Mouse (Mus musculus): ENCODE measurements around the gene Fam151b. TPM values are rescaled to one million over a fixed set of nuclear protein-coding genes. Genes with fewer than 3 reads are reported as not detected.

Fam151b gene
- polyA plus RNA-seq, 1 experiment from 2014 or later = not detected

GRCm38 (mm10) chr13:92427351-92427855 is 56.4 kb downstream of the Fam151b start:
- WGBS = 32% methylated on average over 4 of the region's 4 CpGs
- 0 out of 2 replicates have a peak, but pooled peaks have one; percentile 18 for ATAC-seq (ENCODE audit: low read depth)
- no peak overlapping the region; the same call in 1 of the 2 replicates for H3K4me3 ChIP-seq (ENCODE audit: low read length)
- H3K4me2 ChIP-seq (ENCODE audit: low read depth, low read length) = peak overlapping the region; percentile 91
- H3K9me3 ChIP-seq (ENCODE audit: control insufficient read depth, low read length) = no peaks in the 10 kb centered on the region
- H3K4me1 ChIP-seq (replicated peaks; ENCODE audit: control insufficient read depth, insufficient read depth, low read length) = peaks cover 9% of the 10 kb centered on the region; the same call in 1 of the 2 replicates
- H3K36me3 ChIP-seq (ENCODE audit: control insufficient read depth, insufficient read depth, low read length) = no peaks in the 10 kb centered on the region
- peaks cover 42% of the 10 kb centered on the region for H3K27me3 ChIP-seq (ENCODE audit: control insufficient read depth, insufficient read depth, low read depth, low read length)
- no peak overlapping the region for H3K27ac ChIP-seq (ENCODE audit: low read length)
- no peak overlapping the region for H3K9ac ChIP-seq (ENCODE audit: low read length)

GRCm38 (mm10) chr13:92426294-92427051 is 57.3 kb downstream of the Fam151b start:
- peak overlapping the region; percentile 62 for H3K9ac ChIP-seq (ENCODE audit: low read length)
- peak overlapping the region; percentile 91 for H3K4me2 ChIP-seq (ENCODE audit: low read depth, low read length)
- H3K27me3 ChIP-seq (ENCODE audit: control insufficient read depth, insufficient read depth, low read depth, low read length) = peaks cover 42% of the 10 kb centered on the region
- H3K4me1 ChIP-seq (replicated peaks; ENCODE audit: control insufficient read depth, insufficient read depth, low read length) = peaks cover 9% of the 10 kb centered on the region; the same call in 1 of the 2 replicates
- WGBS = under 1% methylated on average over 66 of the region's 92 CpGs
- no peaks in the 10 kb centered on the region for H3K9me3 ChIP-seq (ENCODE audit: control insufficient read depth, low read length)
- no peak overlapping the region for H3K27ac ChIP-seq (ENCODE audit: low read length)
- no peaks in the 10 kb centered on the region for H3K36me3 ChIP-seq (ENCODE audit: control insufficient read depth, insufficient read depth, low read length)
- ATAC-seq (ENCODE audit: low read depth) = peak; percentile 63
- H3K4me3 ChIP-seq (ENCODE audit: low read length) = peak overlapping the region; percentile 59

- Histone ChIP-seq H3K27ac (ENCODE audit: low read length) (no peak within 1 kb of the TSS), H3K36me3 (ENCODE audit: control insufficient read depth, insufficient read depth, low read length) (no peaks in the 10 kb centered on the region), H3K9me3 (ENCODE audit: control insufficient read depth, low read length) (no peaks in the 10 kb centered on the region), H3K4me1 (replicated peaks; ENCODE audit: control insufficient read depth, insufficient read depth, low read length) (peaks cover 9% of the 10 kb centered on the region; the same call in 1 of the 2 replicates), H3K27me3 (ENCODE audit: control insufficient read depth, insufficient read depth, low read depth, low read length) (peaks cover 42% of the 10 kb centered on the region), H3K4me2 (ENCODE audit: low read depth, low read length) (peak within 1 kb of the TSS; percentile 91), H3K4me3 (ENCODE audit: low read length) (peak within 1 kb of the TSS; percentile 59), H3K9ac (ENCODE audit: low read length) (peak within 1 kb of the TSS; percentile 62)
- WGBS = 0% methylated on average over 50 of the region's 54 CpGs
- ATAC-seq (ENCODE audit: low read depth) = peak; percentile 82
Measured at GRCm38 (mm10) chr13:92425758-92426264, 58.0 kb downstream of the Fam151b start, which contains the start of gene Ankrd34b. Gene Ankrd34b, plus strand, starts transcription at chr13:92425896.

- H3K27ac ChIP-seq (ENCODE audit: low read length) = no peak overlapping the region
- peaks cover 42% of the 10 kb centered on the region for H3K27me3 ChIP-seq (ENCODE audit: control insufficient read depth, insufficient read depth, low read depth, low read length)
- ATAC-seq (ENCODE audit: low read depth) = no peak
- H3K9ac ChIP-seq (ENCODE audit: low read length) = no peak overlapping the region
- peaks cover 9% of the 10 kb centered on the region; the same call in 1 of the 2 replicates for H3K4me1 ChIP-seq (replicated peaks; ENCODE audit: control insufficient read depth, insufficient read depth, low read length)
- H3K4me3 ChIP-seq (ENCODE audit: low read length) = no peak overlapping the region
- no peaks in the 10 kb centered on the region for H3K9me3 ChIP-seq (ENCODE audit: control insufficient read depth, low read length)
- H3K4me2 ChIP-seq (ENCODE audit: low read depth, low read length) = no peak overlapping the region
- WGBS = 36% methylated on average over 3 of the region's 3 CpGs
- H3K36me3 ChIP-seq (ENCODE audit: control insufficient read depth, insufficient read depth, low read length) = no peaks in the 10 kb centered on the region
Measured at GRCm38 (mm10) chr13:92423711-92424110, 60.1 kb downstream of the Fam151b start.

GRCm38 (mm10) chr13:92419630-92420029 is 64.2 kb downstream of the Fam151b start:
- WGBS = 81% methylated on average over 11 of the region's 11 CpGs
- Histone ChIP-seq H3K9ac (ENCODE audit: low read length) (no peak overlapping the region), H3K4me1 (replicated peaks; ENCODE audit: control insufficient read depth, insufficient read depth, low read length) (no peaks in the 10 kb centered on the region), H3K36me3 (ENCODE audit: control insufficient read depth, insufficient read depth, low read length) (no peaks in the 10 kb centered on the region), H3K27ac (ENCODE audit: low read length) (no peak overlapping the region), H3K4me2 (ENCODE audit: low read depth, low read length) (no peak overlapping the region), H3K27me3 (ENCODE audit: control insufficient read depth, insufficient read depth, low read depth, low read length) (peaks cover 11% of the 10 kb centered on the region), H3K9me3 (ENCODE audit: control insufficient read depth, low read length) (no peaks in the 10 kb centered on the region), H3K4me3 (ENCODE audit: low read length) (no peak overlapping the region)
- no peak for ATAC-seq (ENCODE audit: low read depth)

- Histone ChIP-seq H3K27me3 (ENCODE audit: control insufficient read depth, insufficient read depth, low read depth, low read length) (no peaks in the 10 kb centered on the region), H3K9me3 (ENCODE audit: control insufficient read depth, low read length) (no peaks in the 10 kb centered on the region), H3K4me2 (ENCODE audit: low read depth, low read length) (no peak overlapping the region), H3K4me1 (replicated peaks; ENCODE audit: control insufficient read depth, insufficient read depth, low read length) (no peaks in the 10 kb centered on the region), H3K27ac (ENCODE audit: low read length) (no peak overlapping the region), H3K4me3 (ENCODE audit: low read length) (no peak overlapping the region), H3K9ac (ENCODE audit: low read length) (no peak overlapping the region), H3K36me3 (ENCODE audit: control insufficient read depth, insufficient read depth, low read length) (no peaks in the 10 kb centered on the region)
- no peak for ATAC-seq (ENCODE audit: low read depth)
- WGBS = 84% methylated on average over 2 of the region's 2 CpGs
Measured at GRCm38 (mm10) chr13:92410486-92410885, 73.3 kb downstream of the Fam151b start.

GRCm38 (mm10) chr13:92403496-92403895 is 80.3 kb downstream of the Fam151b start:
- Histone ChIP-seq H3K4me3 (ENCODE audit: low read length) (no peak overlapping the region), H3K9ac (ENCODE audit: low read length) (no peak overlapping the region), H3K4me2 (ENCODE audit: low read depth, low read length) (no peak overlapping the region), H3K27ac (ENCODE audit: low read length) (no peak overlapping the region), H3K4me1 (replicated peaks; ENCODE audit: control insufficient read depth, insufficient read depth, low read length) (no peaks in the 10 kb centered on the region), H3K36me3 (ENCODE audit: control insufficient read depth, insufficient read depth, low read length) (no peaks in the 10 kb centered on the region), H3K9me3 (ENCODE audit: control insufficient read depth, low read length) (no peaks in the 10 kb centered on the region), H3K27me3 (ENCODE audit: control insufficient read depth, insufficient read depth, low read depth, low read length) (no peaks in the 10 kb centered on the region)
- 75% methylated on average over 3 of the region's 3 CpGs for WGBS
- no peak for ATAC-seq (ENCODE audit: low read depth)

GRCm38 (mm10) chr13:92402063-92402462 is 81.8 kb downstream of the Fam151b start:
- H3K27ac ChIP-seq (ENCODE audit: low read length) = no peak overlapping the region
- no peaks in the 10 kb centered on the region for H3K9me3 ChIP-seq (ENCODE audit: control insufficient read depth, low read length)
- no peak for ATAC-seq (ENCODE audit: low read depth)
- no peaks in the 10 kb centered on the region for H3K36me3 ChIP-seq (ENCODE audit: control insufficient read depth, insufficient read depth, low read length)
- H3K4me2 ChIP-seq (ENCODE audit: low read depth, low read length) = no peak overlapping the region
- H3K4me1 ChIP-seq (replicated peaks; ENCODE audit: control insufficient read depth, insufficient read depth, low read length) = no peaks in the 10 kb centered on the region
- no peaks in the 10 kb centered on the region for H3K27me3 ChIP-seq (ENCODE audit: control insufficient read depth, insufficient read depth, low read depth, low read length)
- H3K4me3 ChIP-seq (ENCODE audit: low read length) = no peak overlapping the region
- 34% methylated on average over 2 of the region's 2 CpGs for WGBS
- no peak overlapping the region for H3K9ac ChIP-seq (ENCODE audit: low read length)

Data from lung, embryonic 16.5 days (tissue).